Mouse (Mus musculus): ENCODE data around the gene Rnft1. TPM values are rescaled to one million over a fixed set of nuclear protein-coding genes. Genes with fewer than 3 reads are reported as not detected.

Rnft1 gene
- polyA plus RNA-seq, 1 experiment from 2014 or later = 17.7 TPM

Other genes with a start within 250 kb of the Rnft1 start
- 27.3 and 27.9 TPM in 2 replicates for gene Ints2, start 227.1 kb upstream of the Rnft1 start, polyA plus RNA-seq (2015; fragmentation: Nextera tagmentation; extraction: Ambion mirVana)
- 9.4 and 10.3 TPM in 2 replicates for gene Med13, start 127.1 kb upstream of the Rnft1 start, polyA plus RNA-seq (2015; fragmentation: Nextera tagmentation; extraction: Ambion mirVana)
- gene Rps6kb1, start 60.1 kb downstream of the Rnft1 start, polyA plus RNA-seq (2015; fragmentation: Nextera tagmentation; extraction: Ambion mirVana) = 62.4 and 66.2 TPM in 2 replicates
- 7.6 and 7.8 TPM in 2 replicates for gene Tubd1, start 60.3 kb downstream of the Rnft1 start, polyA plus RNA-seq (2015; fragmentation: Nextera tagmentation; extraction: Ambion mirVana)
- 106 and 109 TPM in 2 replicates for gene Vmp1, start 199.2 kb downstream of the Rnft1 start, polyA plus RNA-seq (2015; fragmentation: Nextera tagmentation; extraction: Ambion mirVana)
- gene Ptrh2, start 199.3 kb downstream of the Rnft1 start, polyA plus RNA-seq (2015; fragmentation: Nextera tagmentation; extraction: Ambion mirVana) = 32.9 and 34.3 TPM in 2 replicates

Measured in hindbrain, embryonic 13.5 days (tissue).